Mouse (Mus musculus) cerebellum, adult (tissue): ENCODE data around the gene Adam26a.
"Not testable (repeated sequence)": the region's sequence is repeated elsewhere in the genome, so short reads cannot be mapped to it uniquely, and the experiment has no call there.

Experiments
- ATAC-seq: cut with Nextera tagmentation; 2 replicates; pipeline ENCODE4 v1.9.2; 2017; ENCODE audit warnings: mild to moderate bottlenecking, moderate library complexity, mixed read lengths; ENCODE audit not compliant: insufficient number of reproducible peaks, low FRiP score, low TSS enrichment

Adam26a gene

GRCm38 (mm10) chr8:43576607-43577006 lies at the start of gene Adam26a:
Gene Adam26a, minus strand, starts transcription at chr8:43576707.
- not testable (repeated sequence) for ATAC-seq

DNA sequence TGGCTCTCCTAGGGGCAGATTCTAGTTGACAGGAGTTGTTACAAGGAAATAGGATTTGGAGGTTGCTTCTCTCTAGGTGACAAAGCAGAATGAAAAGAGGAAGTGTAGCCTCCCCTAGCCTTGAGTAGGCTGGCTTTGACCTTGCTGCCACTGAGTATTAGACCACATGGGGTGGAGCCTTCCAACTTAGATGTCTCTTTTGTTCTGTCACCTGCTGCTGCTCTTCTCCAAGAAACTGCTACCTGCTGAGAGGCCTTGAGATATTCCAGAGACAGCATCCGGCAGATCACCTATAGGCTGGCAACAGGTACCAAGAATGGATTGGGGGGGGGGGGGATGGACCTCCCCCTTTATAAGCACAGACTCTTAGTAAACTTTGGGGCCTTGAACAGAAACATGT lies 39.5 kb upstream of the Adam26a start:
- ATAC-seq: no peak

GRCm38 (mm10) chr8:43603657-43604056 lies 27.1 kb upstream of the Adam26a start:
- ATAC-seq: not testable (repeated sequence)

GRCm38 (mm10) chr8:43603166-43603565 lies 26.7 kb upstream of the Adam26a start:
- not testable (repeated sequence) for ATAC-seq

- ATAC-seq: not testable (repeated sequence)
Measured at GRCm38 (mm10) chr8:43528006-43528405, 48.5 kb downstream of the Adam26a start, which contains the start of gene Adam26b. Gene Adam26b, minus strand, starts transcription at chr8:43528106.
